Mouse (Mus musculus): ENCODE measurements around the gene Cln6. TPM values are rescaled to one million over a fixed set of nuclear protein-coding genes. Genes with fewer than 3 reads are reported as not detected.
A peak's percentile ranks its signal among the peaks of the same experiment; 100 is the strongest.

Cln6 gene
- polyA plus RNA-seq, 1 experiment from 2014 or later: 16.2 TPM

- H3K36me3 ChIP-seq (ENCODE audit: control insufficient read depth, insufficient read depth, low read length): no peaks in the 10 kb centered on the region
- peaks cover 2% of the 10 kb centered on the region; the same call in 1 of the 2 replicates for H3K4me1 ChIP-seq (replicated peaks; ENCODE audit: control insufficient read depth, insufficient read depth)
- H3K4me2 ChIP-seq (replicated peaks; ENCODE audit: low read depth): peak within 1 kb of the TSS; percentile 86
- H3K9me3 ChIP-seq (ENCODE audit: control insufficient read depth, low read length): no peaks in the 10 kb centered on the region
- H3K27ac ChIP-seq (replicated peaks): peak within 1 kb of the TSS; percentile 95
- no peaks in the 10 kb centered on the region for H3K27me3 ChIP-seq (ENCODE audit: control insufficient read depth, insufficient read depth, low read length)
- WGBS: under 1% methylated on average over 66 of the region's 68 CpGs
- H3K4me3 ChIP-seq (ENCODE audit: low read depth, low read length): peak within 1 kb of the TSS; percentile 99
- TF ChIP-seq CTCF (IDR thresholded peaks at IDR 0.05; ENCODE audit: low read depth) (no peak), EP300 (optimal IDR thresholded peaks at IDR 0.05) (no peak)
- peak; percentile 91 for DNase-seq (ENCODE audit: low spot score)
- peak within 1 kb of the TSS; percentile 89 for H3K9ac ChIP-seq (ENCODE audit: low read length)
- ATAC-seq (ENCODE audit: low FRiP score, low TSS enrichment): peak; percentile 93
These were observed 27.0 kb upstream of the Cln6 start, which contains the start of gene Fem1b for GRCm38 (mm10) chr9:62811516-62812121. TSS of gene Fem1b (minus strand) at chr9:62811934.

DNA sequence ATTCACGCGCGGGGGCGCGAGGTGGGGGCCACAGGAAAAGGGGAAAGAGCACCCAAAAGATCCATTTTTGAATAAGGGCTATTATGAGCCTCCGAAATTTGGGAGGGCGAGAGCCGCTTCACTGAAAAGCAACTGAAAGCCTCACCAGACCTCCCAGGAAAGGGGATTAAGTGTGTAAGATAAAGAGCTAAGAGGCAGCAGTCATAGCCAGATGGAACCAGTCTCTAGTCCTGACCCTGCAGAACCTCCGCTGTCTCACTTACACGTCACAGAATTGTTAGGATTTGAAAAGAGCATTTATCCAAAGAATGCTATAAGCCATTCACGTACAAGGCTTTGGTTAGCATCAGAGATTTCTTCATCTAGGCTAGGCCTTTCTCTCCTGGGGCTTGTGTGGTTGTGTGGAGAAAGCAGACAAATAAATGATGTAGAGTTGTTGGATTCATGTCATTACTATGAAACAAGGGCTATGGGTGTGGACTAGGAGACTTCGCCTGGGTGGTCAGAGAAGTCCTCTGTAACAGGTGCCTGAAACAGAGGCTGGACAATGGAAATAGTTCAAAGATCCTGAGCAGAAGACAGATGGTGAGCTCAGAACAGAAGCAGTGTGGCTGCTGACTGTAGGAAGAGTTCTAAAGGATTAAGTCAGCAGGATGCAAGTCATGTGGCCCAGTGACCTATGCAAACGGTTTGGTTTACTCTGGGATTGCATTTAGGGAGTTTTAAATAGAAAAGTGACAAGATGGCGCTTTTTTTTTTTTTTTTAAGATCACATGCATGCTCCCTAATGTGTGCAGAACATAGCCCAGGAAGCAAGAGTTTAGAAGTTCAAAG, 26.2 kb upstream of the Cln6 start:
- no peaks in the 10 kb centered on the region for H3K9me3 ChIP-seq (ENCODE audit: control insufficient read depth, low read length)
- peaks cover 2% of the 10 kb centered on the region; the same call in 1 of the 2 replicates for H3K4me1 ChIP-seq (replicated peaks; ENCODE audit: control insufficient read depth, insufficient read depth)
- H3K9ac ChIP-seq (ENCODE audit: low read length): peak overlapping the region; percentile 89
- peak overlapping the region; percentile 99 for H3K4me3 ChIP-seq (ENCODE audit: low read depth, low read length)
- peak; percentile 24; the same call in 1 of the 2 replicates for ATAC-seq (ENCODE audit: low FRiP score, low TSS enrichment)
- H3K27me3 ChIP-seq (ENCODE audit: control insufficient read depth, insufficient read depth, low read length): no peaks in the 10 kb centered on the region
- H3K36me3 ChIP-seq (ENCODE audit: control insufficient read depth, insufficient read depth, low read length): no peaks in the 10 kb centered on the region
- WGBS: 13% methylated on average over 14 of the region's 14 CpGs
- H3K4me2 ChIP-seq (replicated peaks; ENCODE audit: low read depth): peak overlapping the region; percentile 86
- TF ChIP-seq EP300 (optimal IDR thresholded peaks at IDR 0.05): no peak
- no peak for TF ChIP-seq CTCF (IDR thresholded peaks at IDR 0.05; ENCODE audit: low read depth)
- H3K27ac ChIP-seq (replicated peaks): peak overlapping the region; percentile 95
- DNase-seq (ENCODE audit: low spot score): no peak

- TF ChIP-seq EP300 (optimal IDR thresholded peaks at IDR 0.05) (no peak), CTCF (IDR thresholded peaks at IDR 0.05; ENCODE audit: low read depth) (no peak)
- Histone ChIP-seq H3K27ac (replicated peaks) (no peak overlapping the region), H3K4me2 (replicated peaks; ENCODE audit: low read depth) (no peak overlapping the region), H3K4me1 (replicated peaks; ENCODE audit: control insufficient read depth, insufficient read depth) (peaks cover 2% of the 10 kb centered on the region; the same call in 1 of the 2 replicates), H3K9me3 (ENCODE audit: control insufficient read depth, low read length) (no peaks in the 10 kb centered on the region), H3K36me3 (ENCODE audit: control insufficient read depth, insufficient read depth, low read length) (no peaks in the 10 kb centered on the region), H3K9ac (ENCODE audit: low read length) (no peak overlapping the region), H3K4me3 (ENCODE audit: low read depth, low read length) (no peak overlapping the region), H3K27me3 (ENCODE audit: control insufficient read depth, insufficient read depth, low read length) (no peaks in the 10 kb centered on the region)
- ATAC-seq (ENCODE audit: low FRiP score, low TSS enrichment) (no peak), DNase-seq (ENCODE audit: low spot score) (no peak)
- WGBS: 60% methylated on average over 2 of the region's 2 CpGs
These were observed 23.8 kb upstream of the Cln6 start for GRCm38 (mm10) chr9:62814751-62815150.

DNA sequence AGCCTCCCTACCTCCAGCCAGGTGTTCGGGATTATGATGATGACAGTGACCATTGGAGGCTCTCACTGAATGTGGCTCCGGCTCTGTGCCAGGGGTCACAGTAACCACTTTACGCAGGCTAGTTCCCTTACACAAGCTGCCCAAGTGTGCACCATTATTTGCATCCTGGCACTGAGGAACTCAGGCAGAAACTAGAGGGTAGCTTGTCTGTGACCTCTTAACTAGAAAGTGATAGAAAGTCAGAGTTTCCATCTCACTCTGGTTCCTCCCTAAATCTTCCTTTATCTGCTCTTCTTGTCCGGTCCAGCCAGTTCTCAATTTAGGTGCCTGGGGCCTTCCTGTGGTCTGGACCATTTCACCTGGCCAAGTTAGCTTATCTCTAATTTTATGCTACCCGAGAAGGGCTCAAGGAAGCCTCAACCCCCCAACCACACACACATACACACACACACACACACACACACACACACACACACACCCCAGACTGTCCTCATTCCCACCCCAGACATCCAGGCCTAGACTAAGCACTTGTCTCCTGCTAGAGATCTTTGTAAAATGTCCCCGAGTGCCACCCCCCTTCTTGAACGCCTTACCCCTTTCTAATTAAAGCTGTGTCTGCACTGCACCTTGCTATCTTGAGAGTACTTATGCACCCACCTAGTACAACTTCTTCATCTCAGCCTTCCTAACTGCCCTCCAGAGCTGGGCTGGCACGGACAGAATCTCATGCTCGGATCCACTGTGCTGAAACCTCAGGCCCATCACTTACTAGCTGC, 22.1 kb upstream of the Cln6 start:
- Histone ChIP-seq H3K4me2 (replicated peaks; ENCODE audit: low read depth) (no peak overlapping the region), H3K9me3 (ENCODE audit: control insufficient read depth, low read length) (no peaks in the 10 kb centered on the region), H3K4me1 (replicated peaks; ENCODE audit: control insufficient read depth, insufficient read depth) (no peaks in the 10 kb centered on the region; the same call in 1 of the 2 replicates), H3K4me3 (ENCODE audit: low read depth, low read length) (no peak overlapping the region), H3K27ac (replicated peaks) (no peak overlapping the region; the same call in 1 of the 2 replicates), H3K27me3 (ENCODE audit: control insufficient read depth, insufficient read depth, low read length) (no peaks in the 10 kb centered on the region), H3K9ac (ENCODE audit: low read length) (no peak overlapping the region), H3K36me3 (ENCODE audit: control insufficient read depth, insufficient read depth, low read length) (no peaks in the 10 kb centered on the region)
- no peak for ATAC-seq (ENCODE audit: low FRiP score, low TSS enrichment)
- no peak for TF ChIP-seq EP300 (optimal IDR thresholded peaks at IDR 0.05)
- TF ChIP-seq CTCF (IDR thresholded peaks at IDR 0.05; ENCODE audit: low read depth): no peak
- DNase-seq (ENCODE audit: low spot score): no peak
- 74% methylated on average over 9 of the region's 9 CpGs for WGBS

GRCm38 (mm10) chr9:62817099-62817571, 21.4 kb upstream of the Cln6 start:
- Histone ChIP-seq H3K4me1 (replicated peaks; ENCODE audit: control insufficient read depth, insufficient read depth) (no peaks in the 10 kb centered on the region; the same call in 1 of the 2 replicates), H3K4me3 (ENCODE audit: low read depth, low read length) (no peak overlapping the region), H3K27me3 (ENCODE audit: control insufficient read depth, insufficient read depth, low read length) (no peaks in the 10 kb centered on the region), H3K9ac (ENCODE audit: low read length) (no peak overlapping the region), H3K36me3 (ENCODE audit: control insufficient read depth, insufficient read depth, low read length) (no peaks in the 10 kb centered on the region), H3K27ac (replicated peaks) (peak overlapping the region; percentile 79), H3K9me3 (ENCODE audit: control insufficient read depth, low read length) (no peaks in the 10 kb centered on the region), H3K4me2 (replicated peaks; ENCODE audit: low read depth) (no peak overlapping the region)
- DNase-seq (ENCODE audit: low spot score) (no peak), ATAC-seq (ENCODE audit: low FRiP score, low TSS enrichment) (0 out of 2 replicates have a peak, but pooled peaks have one; percentile 3)
- WGBS: 44% methylated on average over 12 of the region's 12 CpGs
- TF ChIP-seq EP300 (optimal IDR thresholded peaks at IDR 0.05): no peak
- no peak for TF ChIP-seq CTCF (IDR thresholded peaks at IDR 0.05; ENCODE audit: low read depth)
